Mouse (Mus musculus): ENCODE results near the gene Ypel4. TPM values are rescaled to one million over a fixed set of nuclear protein-coding genes. Genes with fewer than 3 reads are reported as not detected.

The Ypel4 gene
- total RNA-seq, 2 experiments from 2014 or later = 1,364 to 1,636 TPM

Other genes starting within 250 kb of the Ypel4 start
- gene Ctnnd1, start 83.3 kb upstream of the Ypel4 start, total RNA-seq (2015; ENCODE audit: low replicate concordance) = 8.8 and 10.0 TPM in 2 replicates
- 6.2 and 9.5 TPM in 2 replicates for gene Ctnnd1, start 83.3 kb upstream of the Ypel4 start, total RNA-seq (2017; ENCODE audit: low replicate concordance)
- gene Btbd18, start 75.0 kb upstream of the Ypel4 start, total RNA-seq (2015; ENCODE audit: low replicate concordance) = not detected in 2 replicates
- gene Btbd18, start 75.0 kb upstream of the Ypel4 start, total RNA-seq (2017; ENCODE audit: low replicate concordance) = not detected in 2 replicates
- gene Selenoh, start 63.3 kb upstream of the Ypel4 start, total RNA-seq (2015; ENCODE audit: low replicate concordance) = 42.3 and 58.3 TPM in 2 replicates
- 23.3 and 23.4 TPM in 2 replicates for gene Selenoh, start 63.3 kb upstream of the Ypel4 start, total RNA-seq (2017; ENCODE audit: low replicate concordance)
- not detected in 2 replicates for gene Gm28635, start 56.0 kb upstream of the Ypel4 start, total RNA-seq (2015; ENCODE audit: low replicate concordance)
- gene Gm28635, start 56.0 kb upstream of the Ypel4 start, total RNA-seq (2017; ENCODE audit: low replicate concordance) = 1.8 TPM in 1 of 2 replicates, not detected in the other
- 14.0 and 24.7 TPM in 2 replicates for gene Med19, start 55.7 kb upstream of the Ypel4 start, total RNA-seq (2015; ENCODE audit: low replicate concordance)
- 12.0 and 18.8 TPM in 2 replicates for gene Med19, start 55.7 kb upstream of the Ypel4 start, total RNA-seq (2017; ENCODE audit: low replicate concordance)
- gene Tmx2, start 54.9 kb upstream of the Ypel4 start, total RNA-seq (2015; ENCODE audit: low replicate concordance) = 17.8 and 29.0 TPM in 2 replicates
- 18.9 and 19.5 TPM in 2 replicates for gene Tmx2, start 54.9 kb upstream of the Ypel4 start, total RNA-seq (2017; ENCODE audit: low replicate concordance)
- 28.4 and 29.2 TPM in 2 replicates for gene Zdhhc5, start 18.9 kb upstream of the Ypel4 start, total RNA-seq (2015; ENCODE audit: low replicate concordance)
- 39.8 and 41.3 TPM in 2 replicates for gene Zdhhc5, start 18.9 kb upstream of the Ypel4 start, total RNA-seq (2017; ENCODE audit: low replicate concordance)
- gene Clp1, start 6.7 kb upstream of the Ypel4 start, total RNA-seq (2015; ENCODE audit: low replicate concordance) = 53.6 and 64.6 TPM in 2 replicates
- gene Clp1, start 6.7 kb upstream of the Ypel4 start, total RNA-seq (2017; ENCODE audit: low replicate concordance) = 46.7 and 70.3 TPM in 2 replicates
- not detected in 2 replicates for gene Gm19426, start 9.6 kb downstream of the Ypel4 start, total RNA-seq (2015; ENCODE audit: low replicate concordance)
- not detected in 2 replicates for gene Gm19426, start 9.6 kb downstream of the Ypel4 start, total RNA-seq (2017; ENCODE audit: low replicate concordance)
- 4.2 and 7.3 TPM in 2 replicates for gene Serping1, start 41.4 kb downstream of the Ypel4 start, total RNA-seq (2015; ENCODE audit: low replicate concordance)
- 2.1 and 3.1 TPM in 2 replicates for gene Serping1, start 41.4 kb downstream of the Ypel4 start, total RNA-seq (2017; ENCODE audit: low replicate concordance)
- 974 and 1,000 TPM in 2 replicates for gene Ube2l6, start 64.8 kb downstream of the Ypel4 start, total RNA-seq (2015; ENCODE audit: low replicate concordance)
- gene Ube2l6, start 64.8 kb downstream of the Ypel4 start, total RNA-seq (2017; ENCODE audit: low replicate concordance) = 826 and 843 TPM in 2 replicates
- gene Smtnl1, start 88.6 kb downstream of the Ypel4 start, total RNA-seq (2015; ENCODE audit: low replicate concordance) = not detected in 2 replicates
- gene Smtnl1, start 88.6 kb downstream of the Ypel4 start, total RNA-seq (2017; ENCODE audit: low replicate concordance) = 2.0 TPM in 1 of 2 replicates, not detected in the other
- gene Timm10, start 92.9 kb downstream of the Ypel4 start, total RNA-seq (2015; ENCODE audit: low replicate concordance) = 28.6 and 43.9 TPM in 2 replicates
- 5.2 and 22.2 TPM in 2 replicates for gene Timm10, start 92.9 kb downstream of the Ypel4 start, total RNA-seq (2017; ENCODE audit: low replicate concordance)
- gene Slc43a1, start 104.8 kb downstream of the Ypel4 start, total RNA-seq (2015; ENCODE audit: low replicate concordance) = 756 and 864 TPM in 2 replicates
- gene Slc43a1, start 104.8 kb downstream of the Ypel4 start, total RNA-seq (2017; ENCODE audit: low replicate concordance) = 516 and 701 TPM in 2 replicates
- not detected in 2 replicates for gene Rtn4rl2, start 152.7 kb downstream of the Ypel4 start, total RNA-seq (2015; ENCODE audit: low replicate concordance)
- not detected in 2 replicates for gene Rtn4rl2, start 152.7 kb downstream of the Ypel4 start, total RNA-seq (2017; ENCODE audit: low replicate concordance)
- 207 and 247 TPM in 2 replicates for gene Slc43a3, start 202.5 kb downstream of the Ypel4 start, total RNA-seq (2015; ENCODE audit: low replicate concordance)
- gene Slc43a3, start 202.5 kb downstream of the Ypel4 start, total RNA-seq (2017; ENCODE audit: low replicate concordance) = 227 and 246 TPM in 2 replicates
- 140 and 215 TPM in 2 replicates for gene Prg2, start 246.4 kb downstream of the Ypel4 start, total RNA-seq (2015; ENCODE audit: low replicate concordance)
- gene Prg2, start 246.4 kb downstream of the Ypel4 start, total RNA-seq (2017; ENCODE audit: low replicate concordance) = 429 and 503 TPM in 2 replicates

Measured in erythroblast, adult 5-6 weeks (primary cell).